Mouse (Mus musculus) bone marrow, adult 2 months (tissue): ENCODE measurements around the gene Osbpl3. TPM values are rescaled to one million over a fixed set of nuclear protein-coding genes. Genes with fewer than 3 reads are reported as not detected.

ENCODE experiments used
- H3K27ac ChIP-seq: fragments of 200-500 bp; 2 replicates; pipeline ENCODE4 v1.5.1; 2012; ENCODE audit warnings: low read depth, mild to moderate bottlenecking, control low read depth, inconsistent platforms, low read length; ENCODE audit not compliant: control insufficient read depth, poor library complexity, insufficient read depth
- H3K4me1 ChIP-seq: fragments of 200-500 bp; 2 replicates; pipeline ENCODE4 v1.6.1; 2011; ENCODE audit warnings: low read length; ENCODE audit not compliant: control insufficient read depth, insufficient read depth
- H3K4me3 ChIP-seq: fragments of 200-500 bp; replicated peaks from 2 replicates; pipeline ENCODE3; 2011; ENCODE audit warnings: mild to moderate bottlenecking, low read depth, low read length, control low read depth; ENCODE audit not compliant: control insufficient read depth
- CTCF ChIP-seq: fragments of 200-500 bp; IDR thresholded peaks from 2 replicates; pipeline ENCODE4 v1.5.1; 2011; ENCODE audit warnings: low read length, control low read depth; ENCODE audit not compliant: control insufficient read depth, insufficient read depth
- POLR2A ChIP-seq: fragments of 200-500 bp; IDR thresholded peaks from 2 replicates; pipeline ENCODE4 v1.6.1; 2011; ENCODE audit warnings: low read depth, mild to moderate bottlenecking, control low read depth, low read length, borderline replicate concordance; ENCODE audit not compliant: control insufficient read depth
- WGBS: fragments of 180-500 bp; shearing (Covaris S2); methylation state at CpG from one replicate; pipeline ENCODE4 v1.1.7; 2018; 5-methylcytosine and 5-hydroxymethylcytosine counted together
- polyA plus RNA-seq: library from polyadenylated mRNA; stranded (reverse); fragments of >200 nt; gene quantifications from 2 replicates; pipeline ENCODE4 v1.2.4, GENCODE M21; 2011; ENCODE audit warnings: low replicate concordance; ENCODE audit not compliant: missing spikeins, insufficient read depth, insufficient read length

The Osbpl3 gene
- polyA plus RNA-seq, 1 experiment, result 5.9 TPM

GRCm38 (mm10) chr6:50459271-50459670 is 3.3 kb upstream of the Osbpl3 start:
- Histone ChIP-seq H3K4me3 (no peak overlapping the region), H3K4me1 (no peaks in the 10 kb centered on the region), H3K27ac (no peak overlapping the region)
- no peak for TF ChIP-seq POLR2A
- TF ChIP-seq CTCF, result no peak
- 12% methylated on average over 5 of the region's 5 CpGs for WGBS

- no peak overlapping the region for H3K27ac ChIP-seq
- no peaks in the 10 kb centered on the region for H3K4me1 ChIP-seq
- no peak for TF ChIP-seq CTCF
- 52% methylated on average over 12 of the region's 12 CpGs for WGBS
- H3K4me3 ChIP-seq, result no peak overlapping the region
These were observed 1.7 kb upstream of the Osbpl3 start for GRCm38 (mm10) chr6:50457551-50458348.

GRCm38 (mm10) chr6:50456706-50457105 is 705 bp upstream of the Osbpl3 start:
- H3K4me1 ChIP-seq, result no peaks in the 10 kb centered on the region
- WGBS, result 78% methylated on average over 14 of the region's 14 CpGs
- TF ChIP-seq CTCF (no peak), POLR2A (no peak)
- no peak overlapping the region for H3K4me3 ChIP-seq
- no peak overlapping the region for H3K27ac ChIP-seq

- TF ChIP-seq CTCF (no peak), POLR2A (peak; percentile 31; the same call in 1 of the 2 replicates)
- 1% methylated on average over 39 of the region's 39 CpGs for WGBS
- peak overlapping the region; percentile 1; the same call in 1 of the 2 replicates for H3K27ac ChIP-seq
These were observed 736 bp downstream of the Osbpl3 start for GRCm38 (mm10) chr6:50455102-50455828.

GRCm38 (mm10) chr6:50453651-50454050 is 2.4 kb downstream of the Osbpl3 start:
- Histone ChIP-seq H3K4me3 (no peak overlapping the region), H3K27ac (no peak overlapping the region), H3K4me1 (no peaks in the 10 kb centered on the region)
- 67% methylated on average over 6 of the region's 6 CpGs for WGBS
- TF ChIP-seq POLR2A, result no peak
- no peak for TF ChIP-seq CTCF

More at GRCm38 (mm10) chr6:50455102-50455828, 736 bp downstream of the Osbpl3 start:
- H3K4me3 ChIP-seq, result peak overlapping the region; percentile 45
- H3K4me1 ChIP-seq, result no peaks in the 10 kb centered on the region

GRCm38 (mm10) chr6:50452220-50452619 is 3.8 kb downstream of the Osbpl3 start:
- H3K4me1 ChIP-seq, result no peaks in the 10 kb centered on the region
- no peak overlapping the region for H3K4me3 ChIP-seq
- TF ChIP-seq POLR2A (no peak), CTCF (no peak)
- no peak overlapping the region for H3K27ac ChIP-seq
- WGBS, result 93% methylated on average over 10 of the region's 10 CpGs

- Histone ChIP-seq H3K4me1 (no peaks in the 10 kb centered on the region), H3K4me3 (no peak overlapping the region), H3K27ac (no peak overlapping the region)
- TF ChIP-seq CTCF (no peak), POLR2A (no peak)
- 89% methylated on average over 2 of the region's 2 CpGs for WGBS
These were observed 10.4 kb downstream of the Osbpl3 start for GRCm38 (mm10) chr6:50445616-50446015.
